Mouse (Mus musculus) C2C12 (cell line): ENCODE data around the gene Fxyd2. TPM values are rescaled to one million over a fixed set of nuclear protein-coding genes. Genes with fewer than 3 reads are reported as not detected.

Experiments used
- H3K27me3 ChIP-seq: one replicate; pipeline ENCODE4 v1.6.1; 2011; ENCODE audit not compliant: control insufficient read depth, insufficient read depth, insufficient read length
- H3K36me3 ChIP-seq: one replicate; pipeline ENCODE4 v1.6.1; 2011; ENCODE audit not compliant: control insufficient read depth, insufficient read depth
- H3K4me3 ChIP-seq: one replicate; pipeline ENCODE4 v1.5.1; 2011; ENCODE audit warnings: mild to moderate bottlenecking, control low read depth; ENCODE audit not compliant: poor library complexity, insufficient read depth, severe bottlenecking
- H3K79me2 ChIP-seq: one replicate; pipeline ENCODE4 v1.6.1; 2011; ENCODE audit not compliant: control insufficient read depth, insufficient read depth
- H3K79me3 ChIP-seq: one replicate; pipeline ENCODE4 v1.6.1; 2011; ENCODE audit warnings: low read depth, control low read depth
- H3ac ChIP-seq: one replicate; pipeline ENCODE3; 2011; ENCODE audit warnings: low read depth; ENCODE audit not compliant: control insufficient read depth, insufficient read length
- CEBPB ChIP-seq: IDR thresholded peaks from one replicate; pipeline ENCODE4 v1.6.1; 2011; ENCODE audit warnings: low read depth, mild to moderate bottlenecking, control low read depth, moderate library complexity
- CTCF ChIP-seq: IDR thresholded peaks from one replicate; pipeline ENCODE4 v1.5.1; 2011; ENCODE audit not compliant: control insufficient read depth, insufficient read depth, insufficient read length
- FOSL1 ChIP-seq: IDR thresholded peaks from one replicate; pipeline ENCODE4 v1.8.0; 2011; ENCODE audit warnings: mild to moderate bottlenecking, low read length; ENCODE audit not compliant: poor library complexity, insufficient read depth, severe bottlenecking
- MAX ChIP-seq: IDR thresholded peaks from one replicate; pipeline ENCODE4 v1.6.1; 2011; ENCODE audit warnings: mild to moderate bottlenecking, control low read depth
- MYOD1 ChIP-seq: IDR thresholded peaks from one replicate; pipeline ENCODE4 v1.6.1; 2011; ENCODE audit warnings: low read depth; ENCODE audit not compliant: control insufficient read depth, insufficient read length
- MYOG ChIP-seq: IDR thresholded peaks from one replicate; pipeline ENCODE4 v1.6.1; 2011; ENCODE audit not compliant: control insufficient read depth, insufficient read length; ENCODE audit errors: extremely low read depth
- USF1 ChIP-seq: IDR thresholded peaks from one replicate; pipeline ENCODE4 v1.6.1; 2011; ENCODE audit warnings: low read depth, mild to moderate bottlenecking, control low read depth, moderate library complexity
- polyA plus RNA-seq: library from polyadenylated mRNA; unstranded; fragments of >200 nt; fragmentation: generic; extraction: Trizol; gene quantifications from one replicate; pipeline ENCODE4 v1.2.1, GENCODE M21; 2012; ENCODE audit warnings: missing spikeins

Gene Fxyd2
- polyA plus RNA-seq, 1 experiment, result not detected

DNA sequence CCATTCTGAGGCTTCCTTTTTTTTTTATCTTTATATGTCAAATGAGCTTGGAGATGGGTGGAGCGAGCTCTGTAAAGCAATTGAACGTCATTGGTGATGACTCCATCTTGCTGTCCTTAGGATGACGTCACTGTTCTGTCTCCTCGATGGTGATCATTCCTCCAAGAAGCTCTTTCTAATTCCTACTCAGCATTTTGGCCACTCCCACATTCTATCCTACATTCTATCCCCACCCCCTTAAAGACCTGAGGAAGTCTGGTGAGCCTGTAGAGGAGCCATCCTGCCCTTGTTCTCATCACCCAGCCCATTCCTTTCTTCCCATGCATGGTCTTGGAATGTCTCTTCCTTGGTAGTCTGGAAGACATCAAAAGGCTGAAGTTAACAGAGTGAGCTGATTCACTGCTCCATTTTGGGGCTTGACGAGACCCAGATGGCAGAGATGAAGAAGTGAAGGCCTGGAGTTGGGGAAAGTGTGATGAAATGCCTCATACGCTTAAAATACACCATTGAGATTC lies 24.4 kb upstream of the Fxyd2 start:
- Histone ChIP-seq H3K27me3 (peaks cover 23% of the 10 kb centered on the region), H3ac (no peak overlapping the region), H3K36me3 (no peaks in the 10 kb centered on the region)

GRCm38 (mm10) chr9:45376427-45376826 lies 23.0 kb upstream of the Fxyd2 start:
- Histone ChIP-seq H3K79me2 (no peaks in the 10 kb centered on the region), H3K36me3 (no peaks in the 10 kb centered on the region), H3K27me3 (peaks cover 14% of the 10 kb centered on the region), H3ac (no peak overlapping the region), H3K79me3 (no peaks in the 10 kb centered on the region), H3K4me3 (no peak overlapping the region)
- TF ChIP-seq MYOD1 (no peak), CEBPB (no peak), CTCF (no peak), FOSL1 (no peak), MYOG (no peak), USF1 (no peak), MAX (no peak)

More for the DNA sequence above, 24.4 kb upstream of the Fxyd2 start:
- Histone ChIP-seq H3K79me3 (no peaks in the 10 kb centered on the region), H3K4me3 (no peak overlapping the region), H3K79me2 (no peaks in the 10 kb centered on the region)
- no peak for TF ChIP-seq USF1
- TF ChIP-seq MAX, result no peak
- no peak for TF ChIP-seq CEBPB
- no peak for TF ChIP-seq FOSL1
- TF ChIP-seq MYOD1, result no peak
- no peak for TF ChIP-seq CTCF
- no peak for TF ChIP-seq MYOG

GRCm38 (mm10) chr9:45376883-45377282 lies 22.6 kb upstream of the Fxyd2 start:
- H3K79me3 ChIP-seq, result no peaks in the 10 kb centered on the region
- H3ac ChIP-seq, result no peak overlapping the region
- no peak overlapping the region for H3K4me3 ChIP-seq
- no peaks in the 10 kb centered on the region for H3K79me2 ChIP-seq
- peaks cover 10% of the 10 kb centered on the region for H3K27me3 ChIP-seq
- H3K36me3 ChIP-seq, result no peaks in the 10 kb centered on the region
- TF ChIP-seq CEBPB, result no peak
- TF ChIP-seq MAX, result no peak
- TF ChIP-seq MYOG, result no peak
- TF ChIP-seq FOSL1, result no peak
- no peak for TF ChIP-seq USF1

DNA sequence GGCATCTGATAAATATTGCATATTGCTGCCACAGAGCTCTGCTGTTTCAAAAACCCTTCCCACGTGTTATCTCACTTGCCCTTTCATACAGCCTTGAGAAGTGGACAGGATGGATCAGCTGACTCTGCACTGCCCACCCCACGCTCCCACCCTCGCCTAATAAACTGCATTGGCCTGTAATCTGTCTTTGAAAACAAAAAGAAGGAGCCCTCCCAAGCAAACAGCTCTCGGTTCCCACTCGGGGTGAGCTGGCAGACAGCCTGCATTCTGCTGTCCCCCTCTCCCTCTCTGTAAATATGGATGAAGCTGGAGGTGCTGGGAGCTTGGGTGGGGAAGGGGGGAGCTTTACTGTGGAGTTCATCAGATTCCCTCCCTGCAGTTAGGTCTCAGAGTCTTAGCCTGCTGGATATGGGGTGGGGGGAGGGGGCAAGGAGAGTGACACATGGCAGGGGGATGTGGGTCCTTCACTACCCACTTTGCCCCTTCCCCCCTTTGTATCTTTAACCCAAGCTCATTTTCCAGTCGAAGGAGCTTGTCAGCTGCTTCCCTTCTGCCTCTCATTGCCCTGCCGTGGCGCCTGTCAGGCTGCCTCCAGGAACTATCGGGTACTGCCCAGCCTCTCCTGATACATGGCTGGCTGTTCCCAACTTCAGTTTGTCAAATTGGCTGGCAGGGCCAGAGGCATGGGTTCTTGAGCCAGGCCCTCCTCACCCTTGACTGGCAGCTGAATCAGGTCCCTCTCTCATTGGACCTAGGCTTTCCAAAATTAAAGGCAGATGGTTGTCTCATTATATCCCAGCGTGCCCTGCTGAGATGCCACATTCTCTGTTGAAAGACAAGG lies 18.8 kb upstream of the Fxyd2 start:
- TF ChIP-seq MYOD1 (no peak), FOSL1 (no peak), CTCF (no peak), CEBPB (no peak), MYOG (no peak), USF1 (no peak), MAX (no peak)
- Histone ChIP-seq H3K4me3 (no peak overlapping the region), H3K27me3 (peaks cover 9% of the 10 kb centered on the region), H3K79me3 (no peaks in the 10 kb centered on the region), H3ac (no peak overlapping the region), H3K36me3 (no peaks in the 10 kb centered on the region), H3K79me2 (no peaks in the 10 kb centered on the region)

- Histone ChIP-seq H3K4me3 (no peak overlapping the region), H3K79me3 (no peaks in the 10 kb centered on the region), H3K36me3 (no peaks in the 10 kb centered on the region), H3K79me2 (no peaks in the 10 kb centered on the region), H3ac (no peak overlapping the region), H3K27me3 (peaks cover 9% of the 10 kb centered on the region)
- TF ChIP-seq CTCF, result no peak
- TF ChIP-seq USF1, result no peak
- no peak for TF ChIP-seq FOSL1
- TF ChIP-seq MYOD1, result no peak
- no peak for TF ChIP-seq CEBPB
- TF ChIP-seq MYOG, result no peak
Measured at GRCm38 (mm10) chr9:45382336-45382735, 17.1 kb upstream of the Fxyd2 start.

DNA sequence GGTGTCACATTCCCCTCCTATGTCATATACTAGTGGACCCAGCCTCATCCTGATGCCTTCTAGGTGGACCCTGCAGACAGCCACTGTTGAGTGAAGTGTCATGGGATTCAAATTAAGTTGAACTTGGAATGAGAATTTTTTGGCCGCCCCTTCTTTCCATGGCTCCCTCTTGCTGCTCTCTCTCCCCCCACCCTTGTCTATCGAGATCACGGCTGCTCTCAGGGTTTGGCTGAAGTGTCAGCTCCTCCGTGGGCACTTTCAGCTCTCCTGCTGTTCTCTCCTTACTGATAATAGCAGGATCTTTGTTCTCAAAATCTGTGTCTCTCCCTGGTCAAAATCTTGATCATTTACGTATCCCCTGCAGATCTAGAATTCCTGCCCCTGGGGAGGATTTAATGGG lies 16.6 kb upstream of the Fxyd2 start:
- no peaks in the 10 kb centered on the region for H3K79me2 ChIP-seq
- peaks cover 5% of the 10 kb centered on the region for H3K27me3 ChIP-seq
- TF ChIP-seq USF1 (no peak), MYOG (no peak), MYOD1 (no peak), CEBPB (no peak), MAX (no peak), FOSL1 (no peak), CTCF (no peak)

More for the DNA sequence above, 16.6 kb upstream of the Fxyd2 start:
- no peaks in the 10 kb centered on the region for H3K36me3 ChIP-seq
- H3K4me3 ChIP-seq, result no peak overlapping the region
- H3ac ChIP-seq, result no peak overlapping the region
- no peaks in the 10 kb centered on the region for H3K79me3 ChIP-seq
